Mouse (Mus musculus) cortical plate, adult 2 months (tissue): Measurements from ENCODE around the gene Fzd9.

ENCODE experiments used
- CTCF ChIP-seq: fragments of 200-500 bp; IDR thresholded peaks from 2 replicates; pipeline ENCODE4 v1.5.1; 2011; ENCODE audit warnings: mild to moderate bottlenecking, control low read depth, low read length; ENCODE audit not compliant: insufficient read depth; ENCODE audit errors: extremely low read depth
- POLR2A ChIP-seq: fragments of 200-500 bp; IDR thresholded peaks from 2 replicates; pipeline ENCODE4 v1.6.1; 2011; ENCODE audit warnings: mild to moderate bottlenecking, low read length, control low read depth; ENCODE audit not compliant: insufficient read depth; ENCODE audit errors: extremely low read depth

GRCm38 (mm10) chr5:135256166-135256565, 5.1 kb upstream of the Fzd9 start:
- TF ChIP-seq POLR2A = no peak
- no peak for TF ChIP-seq CTCF
